Mouse (Mus musculus) liver, embryonic 16.5 days (tissue): ENCODE results near the gene Btf3l4. TPM values are rescaled to one million over a fixed set of nuclear protein-coding genes. Genes with fewer than 3 reads are reported as not detected.

Experiments used
- ATAC-seq: fragments of 200-750 bp; cut with Nextera tagmentation; 2 replicates; pipeline ENCODE4 v1.8.0; 2017; ENCODE audit warnings: low read depth, mild to moderate bottlenecking, moderate number of reproducible peaks, moderate library complexity
- H3K27ac ChIP-seq: fragments of 300-500 bp; sonication (generic); 2 replicates; pipeline ENCODE4 v1.5.1; 2014; ENCODE audit warnings: mild to moderate bottlenecking, low read length
- H3K27me3 ChIP-seq: fragments of 300-500 bp; sonication (generic); 2 replicates; pipeline ENCODE4 v1.6.1; 2014; ENCODE audit warnings: low read depth, low read length, mixed read lengths; ENCODE audit not compliant: control insufficient read depth, insufficient read depth
- H3K36me3 ChIP-seq: fragments of 300-500 bp; sonication (generic); 2 replicates; pipeline ENCODE4 v1.6.1; 2014; ENCODE audit warnings: mild to moderate bottlenecking; ENCODE audit not compliant: control insufficient read depth, insufficient read depth
- H3K4me1 ChIP-seq: fragments of 300-500 bp; sonication (generic); 2 replicates; pipeline ENCODE4 v1.6.1; 2014; ENCODE audit warnings: low read depth, low read length, mixed read lengths; ENCODE audit not compliant: control insufficient read depth
- H3K4me2 ChIP-seq: fragments of 300-500 bp; sonication (generic); 2 replicates; pipeline ENCODE4 v1.6.1; 2014; ENCODE audit warnings: low read depth, low read length, mixed read lengths
- H3K4me3 ChIP-seq: fragments of 300-500 bp; sonication (generic); 2 replicates; pipeline ENCODE4 v1.5.1; 2014; ENCODE audit warnings: low read depth, mild to moderate bottlenecking, low read length
- H3K9ac ChIP-seq: fragments of 300-500 bp; sonication (generic); 2 replicates; pipeline ENCODE4 v1.6.1; 2014; ENCODE audit warnings: low read depth, low read length
- H3K9me3 ChIP-seq: fragments of 300-500 bp; sonication (generic); replicated peaks from 2 replicates; pipeline ENCODE4 v1.6.1; 2016; ENCODE audit warnings: low read length; ENCODE audit not compliant: control insufficient read depth
- WGBS: fragments of 180-500 bp; shearing (Covaris S2); extraction: QIAGEN DNeasy Blood & Tissue Kit; methylation state at CpG from one replicate; pipeline ENCODE4 v1.1.7; 2014; ENCODE audit not compliant: insufficient replicate concordance; 5-methylcytosine and 5-hydroxymethylcytosine counted together
- polyA plus RNA-seq: library from polyadenylated mRNA; unstranded; fragments of >200 nt; fragmentation: Nextera tagmentation; extraction: Ambion mirVana; gene quantifications from 2 replicates; pipeline ENCODE4 v1.2.1, GENCODE M21; 2015

Gene Btf3l4
- polyA plus RNA-seq, 1 experiment from 2014 or later: 36.8 TPM

DNA sequence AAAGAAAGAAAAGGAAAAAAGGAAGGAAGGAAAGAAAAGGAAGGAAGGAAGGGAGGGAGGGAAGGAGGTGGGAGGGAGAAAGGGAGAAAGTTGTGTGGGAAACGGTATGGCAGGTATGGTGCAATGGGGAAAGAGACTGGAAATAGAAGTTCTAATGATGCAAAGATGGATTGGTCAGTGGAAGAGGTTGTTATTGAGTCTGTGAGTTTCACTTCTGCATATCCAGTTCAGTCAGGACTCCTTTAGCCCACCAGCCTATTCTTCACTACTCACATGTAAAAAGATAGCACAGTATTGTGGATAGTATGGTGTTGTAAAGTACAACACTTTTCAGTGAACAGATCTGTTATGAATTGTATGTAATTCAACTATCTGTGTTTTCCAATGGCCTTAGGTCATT is 42.9 kb downstream of the Btf3l4 start:
- WGBS: 29% methylated on average over 1 of the region's 1 CpGs
- H3K4me3 ChIP-seq: no peak overlapping the region
- ATAC-seq: no peak

DNA sequence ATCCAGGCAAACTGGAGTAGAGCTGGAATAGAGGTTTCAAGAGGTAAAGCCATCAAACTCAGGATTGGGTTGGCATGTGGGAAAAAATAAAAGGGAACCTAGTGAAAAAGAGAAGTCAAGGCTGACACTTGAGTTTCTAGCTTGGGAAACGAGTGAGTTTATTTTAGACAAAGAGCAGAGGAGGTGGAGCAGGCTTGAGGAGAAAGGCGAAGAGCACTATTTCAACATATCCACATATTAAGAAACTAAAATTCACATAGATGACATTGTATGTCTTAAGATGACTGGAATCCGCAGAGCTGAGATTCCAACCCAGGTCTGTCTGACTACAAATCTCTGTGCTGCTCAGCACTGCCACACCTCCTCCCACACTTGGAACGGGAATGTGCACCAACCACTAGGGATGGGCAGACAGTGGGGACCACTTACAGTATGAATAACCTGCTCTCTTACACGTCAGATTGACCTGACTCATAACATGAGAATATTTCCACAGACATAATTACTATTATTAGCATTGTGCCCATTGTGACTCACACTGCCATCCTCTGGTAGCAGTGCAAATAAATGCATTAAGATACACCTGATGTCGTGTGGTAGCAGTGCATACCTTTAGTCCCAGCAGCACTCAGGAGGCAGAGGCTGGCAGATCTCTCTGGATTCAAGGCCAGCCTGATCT is 44.0 kb downstream of the Btf3l4 start:
- Histone ChIP-seq H3K27me3 (no peaks in the 10 kb centered on the region), H3K4me3 (no peak overlapping the region), H3K27ac (no peak overlapping the region), H3K9me3 (no peaks in the 10 kb centered on the region), H3K36me3 (no peaks in the 10 kb centered on the region), H3K9ac (no peak overlapping the region), H3K4me1 (no peaks in the 10 kb centered on the region), H3K4me2 (no peak overlapping the region)
- ATAC-seq: no peak
- 39% methylated on average over 6 of the region's 6 CpGs for WGBS

More for the DNA sequence above, 42.9 kb downstream of the Btf3l4 start:
- Histone ChIP-seq H3K27ac (no peak overlapping the region), H3K9me3 (no peaks in the 10 kb centered on the region), H3K4me2 (no peak overlapping the region), H3K9ac (no peak overlapping the region), H3K27me3 (no peaks in the 10 kb centered on the region), H3K36me3 (no peaks in the 10 kb centered on the region), H3K4me1 (no peaks in the 10 kb centered on the region)

DNA sequence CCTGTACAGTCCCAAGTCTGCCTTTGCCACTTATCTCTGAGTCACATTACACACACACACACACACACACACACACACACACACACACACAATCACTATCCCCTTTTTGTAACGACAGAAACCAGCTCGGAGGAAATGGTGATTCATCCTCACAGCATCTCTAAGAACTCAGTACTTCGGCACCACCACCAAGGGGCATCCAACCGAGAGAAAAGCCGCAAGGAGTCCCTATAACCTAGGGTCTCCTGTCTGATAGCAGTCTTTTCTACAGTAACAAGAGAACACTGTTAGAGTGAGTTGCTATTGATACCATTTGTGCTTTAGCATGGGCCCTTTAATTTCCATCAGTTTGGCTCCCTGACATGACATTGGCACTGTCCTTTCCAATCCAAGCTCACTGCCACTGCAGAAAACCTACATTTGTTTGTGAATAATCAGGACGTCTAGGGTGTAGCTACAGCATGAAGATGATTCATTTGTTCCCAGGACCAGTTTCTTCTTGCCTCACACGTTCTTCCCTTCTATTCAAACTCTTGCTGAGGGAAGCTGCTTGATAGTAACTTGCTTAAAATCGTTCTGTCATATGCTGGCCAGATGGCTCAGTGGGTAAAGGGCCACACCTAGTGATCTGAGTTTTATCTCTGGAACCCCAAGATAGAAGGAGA is 50.9 kb downstream of the Btf3l4 start:
- Histone ChIP-seq H3K36me3 (no peaks in the 10 kb centered on the region), H3K9me3 (no peaks in the 10 kb centered on the region), H3K4me3 (no peak overlapping the region), H3K4me1 (no peaks in the 10 kb centered on the region; the same call in 1 of the 2 replicates), H3K27me3 (peaks cover 24% of the 10 kb centered on the region), H3K9ac (no peak overlapping the region), H3K4me2 (no peak overlapping the region), H3K27ac (no peak overlapping the region)
- no peak for ATAC-seq
- 25% methylated on average over 8 of the region's 8 CpGs for WGBS

DNA sequence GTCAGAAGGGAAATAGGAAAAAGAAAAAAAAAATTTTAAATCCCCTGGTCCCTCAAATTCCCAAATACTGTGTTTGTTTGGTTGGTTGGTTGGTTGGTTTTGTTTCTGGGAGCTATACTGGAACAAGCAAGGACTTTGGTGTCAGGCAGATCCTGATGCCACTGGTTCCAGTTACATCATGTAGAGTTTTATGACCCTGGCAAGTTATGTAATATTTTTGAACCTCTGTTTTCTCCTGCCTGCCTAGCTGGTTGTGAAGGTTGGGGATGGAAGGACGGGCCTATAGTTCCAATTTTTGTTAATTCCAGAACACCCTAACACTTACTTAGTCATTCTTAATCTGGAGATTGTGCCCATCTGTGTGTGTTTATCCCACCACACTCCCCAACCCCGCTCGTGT is 51.8 kb downstream of the Btf3l4 start:
- Histone ChIP-seq H3K4me1 (no peaks in the 10 kb centered on the region; the same call in 1 of the 2 replicates), H3K4me3 (no peak overlapping the region), H3K9me3 (no peaks in the 10 kb centered on the region), H3K9ac (no peak overlapping the region), H3K27ac (no peak overlapping the region), H3K4me2 (no peak overlapping the region), H3K36me3 (no peaks in the 10 kb centered on the region), H3K27me3 (peaks cover 24% of the 10 kb centered on the region)
- 51% methylated on average over 3 of the region's 3 CpGs for WGBS
- ATAC-seq: no peak

DNA sequence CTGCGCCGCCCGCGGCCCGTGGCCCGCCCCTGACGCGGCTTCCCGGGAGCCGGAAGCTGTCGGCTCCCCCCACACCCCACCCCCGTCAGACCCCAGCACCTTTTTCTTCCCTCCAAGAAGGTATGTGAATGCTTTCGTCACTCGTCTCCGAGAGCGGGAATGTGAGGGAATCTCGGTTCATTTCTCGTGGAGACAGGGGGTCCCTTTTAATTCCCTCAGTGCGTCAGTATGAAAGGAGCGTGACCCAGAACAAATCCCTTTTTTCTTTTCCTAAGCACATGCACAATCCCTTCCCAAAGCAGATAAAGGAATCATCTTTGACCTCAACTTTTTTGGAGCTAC is 52.6 kb downstream of the Btf3l4 start:
- H3K4me1 ChIP-seq: no peaks in the 10 kb centered on the region; the same call in 1 of the 2 replicates
- under 1% methylated on average over 20 of the region's 20 CpGs for WGBS

DNA sequence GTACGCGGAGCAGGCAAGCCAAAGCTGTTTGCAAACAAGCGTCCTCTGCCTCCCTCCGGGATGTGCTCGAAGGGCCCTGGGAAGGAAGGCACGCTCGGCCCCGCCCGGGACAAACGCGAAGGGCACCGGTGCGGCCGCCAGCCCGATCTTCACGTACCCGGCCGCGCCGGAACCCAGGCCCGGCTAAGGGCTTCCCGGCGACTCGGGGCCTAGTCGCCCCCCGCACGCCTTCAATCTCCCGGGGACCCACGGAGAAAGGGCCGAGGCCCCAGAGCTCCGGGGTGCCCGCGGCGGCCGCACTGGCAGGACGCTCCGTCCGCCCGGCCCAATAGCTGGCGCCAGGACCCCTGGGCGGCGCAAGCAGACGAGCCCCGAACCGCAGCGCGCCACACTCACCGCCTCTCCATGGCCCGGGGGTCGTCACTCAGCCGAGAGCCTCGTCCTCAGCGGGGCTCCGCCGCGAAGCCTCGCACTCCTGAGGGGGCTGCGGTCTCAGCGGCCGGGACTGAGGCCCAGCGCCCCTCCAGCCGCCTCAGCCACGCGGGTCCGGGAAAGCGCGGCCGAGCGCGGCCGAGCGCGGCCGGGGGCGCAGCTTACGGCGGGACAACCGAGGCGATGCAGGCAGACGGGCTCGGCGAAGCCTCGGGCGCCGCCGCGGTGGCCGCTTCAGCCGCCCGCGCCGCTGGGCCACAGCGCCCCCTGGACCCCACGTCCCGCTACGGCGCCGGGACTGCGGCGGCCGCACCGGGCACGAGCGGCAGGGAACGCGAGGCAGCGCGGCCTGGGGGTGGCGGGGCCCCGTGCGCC is 53.2 kb downstream of the Btf3l4 start, which contains the start of gene Zfyve9:
Gene Zfyve9, minus strand, starts transcription at position 742 of the 807 bp plus-strand sequence.
- no peaks in the 10 kb centered on the region; the same call in 1 of the 2 replicates for H3K4me1 ChIP-seq
- ATAC-seq: peak; percentile 81
- peak within 1 kb of the TSS; percentile 73 for H3K9ac ChIP-seq
- H3K4me2 ChIP-seq: peak within 1 kb of the TSS; percentile 82
- peak within 1 kb of the TSS; percentile 69 for H3K4me3 ChIP-seq
- no peaks in the 10 kb centered on the region for H3K9me3 ChIP-seq
- no peaks in the 10 kb centered on the region for H3K36me3 ChIP-seq
- H3K27me3 ChIP-seq: peaks cover 24% of the 10 kb centered on the region
- peak within 1 kb of the TSS; percentile 68 for H3K27ac ChIP-seq
- WGBS: under 1% methylated on average over 105 of the region's 111 CpGs

More for the DNA sequence above, 52.6 kb downstream of the Btf3l4 start:
- H3K27me3 ChIP-seq: peaks cover 24% of the 10 kb centered on the region
- 0 out of 2 replicates have a peak, but pooled peaks have one; percentile 7 for ATAC-seq
- H3K36me3 ChIP-seq: no peaks in the 10 kb centered on the region
- H3K4me2 ChIP-seq: peak overlapping the region; percentile 82
- H3K9ac ChIP-seq: peak overlapping the region; percentile 33
- no peaks in the 10 kb centered on the region for H3K9me3 ChIP-seq
- H3K4me3 ChIP-seq: peak overlapping the region; percentile 69
- no peak overlapping the region for H3K27ac ChIP-seq

DNA sequence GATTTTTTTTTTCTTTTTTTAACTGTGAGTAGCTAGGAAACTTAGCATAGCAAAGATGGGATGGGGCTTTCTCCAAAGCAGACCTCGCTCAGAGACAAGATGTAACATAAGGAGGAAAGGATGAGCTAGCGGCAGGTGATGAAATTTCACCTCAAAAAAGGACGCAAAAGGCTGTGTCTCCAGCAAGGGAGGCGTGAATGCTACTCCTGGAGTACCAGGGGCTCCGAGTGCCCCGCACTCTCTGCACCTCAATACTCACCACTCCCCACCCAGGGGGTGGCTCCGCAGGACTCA is 53.7 kb downstream of the Btf3l4 start:
- no peak for ATAC-seq
- H3K27ac ChIP-seq: no peak overlapping the region
- WGBS: under 1% methylated on average over 7 of the region's 7 CpGs
- H3K4me1 ChIP-seq: no peaks in the 10 kb centered on the region; the same call in 1 of the 2 replicates
- H3K4me2 ChIP-seq: peak overlapping the region; percentile 82
- no peaks in the 10 kb centered on the region for H3K36me3 ChIP-seq
- peaks cover 24% of the 10 kb centered on the region for H3K27me3 ChIP-seq
- no peaks in the 10 kb centered on the region for H3K9me3 ChIP-seq
- H3K4me3 ChIP-seq: peak overlapping the region; percentile 69
- peak overlapping the region; percentile 73 for H3K9ac ChIP-seq

DNA sequence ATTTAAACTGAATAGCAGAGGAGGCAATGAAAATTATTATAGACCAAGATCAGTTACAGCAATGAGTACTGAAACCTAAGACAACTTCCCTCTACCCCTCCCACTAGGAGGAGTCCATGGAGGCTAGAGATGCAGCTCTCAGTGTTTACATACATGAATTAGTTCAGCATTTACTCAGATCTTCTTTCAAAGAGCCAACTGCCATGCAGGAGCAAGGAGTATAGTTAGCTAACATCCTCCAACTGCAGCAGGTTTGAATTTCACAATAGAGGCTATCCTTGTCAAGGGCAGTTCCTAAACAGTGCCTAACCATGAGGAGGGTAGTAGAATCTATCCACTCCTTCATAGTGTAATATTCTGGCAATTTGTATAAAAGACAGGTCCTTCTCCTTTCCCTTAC is 64.9 kb downstream of the Btf3l4 start:
- H3K27me3 ChIP-seq: no peaks in the 10 kb centered on the region
- H3K4me1 ChIP-seq: no peaks in the 10 kb centered on the region
- no peak for ATAC-seq
- H3K36me3 ChIP-seq: no peaks in the 10 kb centered on the region
- no peak overlapping the region for H3K4me3 ChIP-seq
- no peak overlapping the region for H3K9ac ChIP-seq
- no peak overlapping the region for H3K27ac ChIP-seq
- H3K4me2 ChIP-seq: no peak overlapping the region
- H3K9me3 ChIP-seq: no peaks in the 10 kb centered on the region
